Mouse (Mus musculus) embryonic facial prominence, embryonic 15.5 days (tissue): ENCODE data around the gene Engase. TPM values are rescaled to one million over a fixed set of nuclear protein-coding genes. Genes with fewer than 3 reads are reported as not detected.

ENCODE experiments used
- ATAC-seq: fragments of 200-750 bp; cut with Nextera tagmentation; 2 replicates; pipeline ENCODE4 v1.8.0; 2017; ENCODE audit warnings: low read depth, moderate TSS enrichment; ENCODE audit not compliant: insufficient number of reproducible peaks, low FRiP score, low TSS enrichment
- H3K27ac ChIP-seq: fragments of 300-500 bp; sonication (generic); replicated peaks from 2 replicates; pipeline ENCODE4 v1.5.1; 2015; ENCODE audit warnings: mild to moderate bottlenecking, inconsistent platforms
- H3K27me3 ChIP-seq: fragments of 300-500 bp; sonication (generic); 2 replicates; pipeline ENCODE4 v1.6.1; 2015; ENCODE audit warnings: inconsistent platforms
- H3K36me3 ChIP-seq: fragments of 300-500 bp; sonication (generic); 2 replicates; pipeline ENCODE4 v1.6.1; 2015; ENCODE audit warnings: mild to moderate bottlenecking, inconsistent platforms
- H3K4me1 ChIP-seq: fragments of 300-500 bp; sonication (generic); 2 replicates; pipeline ENCODE4 v1.6.1; 2015; ENCODE audit warnings: inconsistent platforms
- H3K4me2 ChIP-seq: fragments of 300-500 bp; sonication (generic); replicated peaks from 2 replicates; pipeline ENCODE4 v1.6.1; 2015; ENCODE audit warnings: mild to moderate bottlenecking, inconsistent platforms
- H3K4me3 ChIP-seq: fragments of 300-500 bp; sonication (generic); replicated peaks from 2 replicates; pipeline ENCODE4 v1.5.1; 2015; ENCODE audit warnings: mild to moderate bottlenecking, inconsistent platforms
- H3K9ac ChIP-seq: fragments of 300-500 bp; sonication (generic); 2 replicates; pipeline ENCODE4 v1.6.1; 2015; ENCODE audit warnings: inconsistent platforms
- H3K9me3 ChIP-seq: fragments of 300-500 bp; sonication (generic); replicated peaks from 2 replicates; pipeline ENCODE4 v1.6.1; 2016; ENCODE audit warnings: inconsistent platforms
- WGBS: fragments of 180-500 bp; shearing (Covaris S2); methylation state at CpG from one replicate; pipeline ENCODE4 v1.1.7; 2015; 5-methylcytosine and 5-hydroxymethylcytosine counted together
- polyA plus RNA-seq: library from polyadenylated mRNA; unstranded; fragments of >200 nt; fragmentation: Nextera tagmentation; extraction: Ambion mirVana; gene quantifications from 2 replicates; pipeline ENCODE4 v1.2.1, GENCODE M21; 2015

Gene Engase
- polyA plus RNA-seq, 1 experiment from 2014 or later: 8.7 TPM

- peaks cover 13% of the 10 kb centered on the region for H3K4me1 ChIP-seq
- WGBS: 18% methylated on average over 22 of the region's 22 CpGs
- ATAC-seq: no peak
- peaks cover 9% of the 10 kb centered on the region for H3K27me3 ChIP-seq
- H3K4me2 ChIP-seq: peak overlapping the region; percentile 8; the same call in 1 of the 2 replicates
- H3K9ac ChIP-seq: no peak overlapping the region
- no peak overlapping the region for H3K27ac ChIP-seq
- no peaks in the 10 kb centered on the region for H3K36me3 ChIP-seq
- H3K9me3 ChIP-seq: no peaks in the 10 kb centered on the region
- no peak overlapping the region for H3K4me3 ChIP-seq
Measured at GRCm38 (mm10) chr11:118490566-118491218, 14.1 kb downstream of the Engase start.

- 84% methylated on average over 7 of the region's 7 CpGs for WGBS
- Histone ChIP-seq H3K4me3 (no peak overlapping the region), H3K9me3 (no peaks in the 10 kb centered on the region), H3K27ac (no peak overlapping the region), H3K36me3 (no peaks in the 10 kb centered on the region), H3K27me3 (peaks cover 9% of the 10 kb centered on the region), H3K4me1 (peaks cover 11% of the 10 kb centered on the region), H3K4me2 (no peak overlapping the region), H3K9ac (no peak overlapping the region)
- no peak for ATAC-seq
Measured at GRCm38 (mm10) chr11:118491230-118491629, 14.6 kb downstream of the Engase start.

GRCm38 (mm10) chr11:118493458-118493857 is 16.8 kb downstream of the Engase start:
- Histone ChIP-seq H3K4me2 (no peak overlapping the region), H3K27me3 (peaks cover 9% of the 10 kb centered on the region), H3K4me3 (no peak overlapping the region), H3K27ac (no peak overlapping the region), H3K9ac (no peak overlapping the region), H3K4me1 (peaks cover 14% of the 10 kb centered on the region), H3K36me3 (no peaks in the 10 kb centered on the region), H3K9me3 (no peaks in the 10 kb centered on the region)
- ATAC-seq: no peak
- 59% methylated on average over 2 of the region's 2 CpGs for WGBS

- Histone ChIP-seq H3K4me3 (no peak overlapping the region), H3K9ac (no peak overlapping the region), H3K4me2 (no peak overlapping the region), H3K27ac (no peak overlapping the region), H3K27me3 (peaks cover 8% of the 10 kb centered on the region), H3K36me3 (no peaks in the 10 kb centered on the region), H3K4me1 (peaks cover 14% of the 10 kb centered on the region), H3K9me3 (no peaks in the 10 kb centered on the region)
- no peak for ATAC-seq
- 76% methylated on average over 12 of the region's 12 CpGs for WGBS
Measured at GRCm38 (mm10) chr11:118494001-118494737, 17.5 kb downstream of the Engase start.

- Histone ChIP-seq H3K4me1 (peaks cover 14% of the 10 kb centered on the region), H3K4me2 (no peak overlapping the region), H3K36me3 (no peaks in the 10 kb centered on the region), H3K4me3 (no peak overlapping the region), H3K27ac (no peak overlapping the region), H3K9me3 (no peaks in the 10 kb centered on the region), H3K27me3 (peaks cover 5% of the 10 kb centered on the region; the same call in 1 of the 2 replicates), H3K9ac (no peak overlapping the region)
- no peak for ATAC-seq
- WGBS: 36% methylated on average over 5 of the region's 5 CpGs
Measured at GRCm38 (mm10) chr11:118495065-118495464, 18.4 kb downstream of the Engase start.

- 59% methylated on average over 20 of the region's 20 CpGs for WGBS
- H3K9ac ChIP-seq: no peak overlapping the region
- no peaks in the 10 kb centered on the region for H3K27me3 ChIP-seq
- no peaks in the 10 kb centered on the region for H3K36me3 ChIP-seq
- H3K4me3 ChIP-seq: no peak overlapping the region
- ATAC-seq: no peak
- no peaks in the 10 kb centered on the region for H3K9me3 ChIP-seq
- H3K4me2 ChIP-seq: no peak overlapping the region
- peaks cover 9% of the 10 kb centered on the region; the same call in 1 of the 2 replicates for H3K4me1 ChIP-seq
- no peak overlapping the region for H3K27ac ChIP-seq
Measured at GRCm38 (mm10) chr11:118496066-118496689, 19.5 kb downstream of the Engase start.

- Histone ChIP-seq H3K27ac (no peak overlapping the region), H3K9ac (no peak overlapping the region), H3K27me3 (peaks cover 37% of the 10 kb centered on the region), H3K9me3 (no peaks in the 10 kb centered on the region), H3K4me2 (0 out of 2 replicates have a peak overlapping the region, but pooled peaks have one; percentile 2), H3K36me3 (no peaks in the 10 kb centered on the region), H3K4me3 (no peak overlapping the region), H3K4me1 (peaks cover 8% of the 10 kb centered on the region; the same call in 1 of the 2 replicates)
- no peak for ATAC-seq
- 45% methylated on average over 5 of the region's 6 CpGs for WGBS
Measured at GRCm38 (mm10) chr11:118502990-118503389, 26.4 kb downstream of the Engase start.

GRCm38 (mm10) chr11:118503418-118504179 is 27.0 kb downstream of the Engase start:
- H3K27me3 ChIP-seq: peaks cover 37% of the 10 kb centered on the region
- H3K9me3 ChIP-seq: no peaks in the 10 kb centered on the region
- no peak overlapping the region for H3K9ac ChIP-seq
- H3K4me1 ChIP-seq: peaks cover 12% of the 10 kb centered on the region; the same call in 1 of the 2 replicates
- ATAC-seq: no peak
- H3K27ac ChIP-seq: no peak overlapping the region
- H3K36me3 ChIP-seq: no peaks in the 10 kb centered on the region
- no peak overlapping the region for H3K4me3 ChIP-seq
- H3K4me2 ChIP-seq: 0 out of 2 replicates have a peak overlapping the region, but pooled peaks have one; percentile 2
- 24% methylated on average over 34 of the region's 34 CpGs for WGBS

- Histone ChIP-seq H3K4me3 (no peak overlapping the region), H3K9me3 (no peaks in the 10 kb centered on the region), H3K36me3 (no peaks in the 10 kb centered on the region), H3K27ac (no peak overlapping the region), H3K4me2 (no peak overlapping the region), H3K4me1 (peaks cover 12% of the 10 kb centered on the region; the same call in 1 of the 2 replicates), H3K9ac (no peak overlapping the region), H3K27me3 (peaks cover 37% of the 10 kb centered on the region)
- 71% methylated on average over 5 of the region's 5 CpGs for WGBS
- ATAC-seq: no peak
Measured at GRCm38 (mm10) chr11:118504180-118504454, 27.5 kb downstream of the Engase start.

GRCm38 (mm10) chr11:118507095-118507494 is 30.5 kb downstream of the Engase start:
- no peak overlapping the region for H3K27ac ChIP-seq
- peaks cover 23% of the 10 kb centered on the region for H3K4me1 ChIP-seq
- no peak overlapping the region for H3K4me3 ChIP-seq
- ATAC-seq: no peak
- no peak overlapping the region for H3K9ac ChIP-seq
- no peaks in the 10 kb centered on the region for H3K36me3 ChIP-seq
- H3K27me3 ChIP-seq: peaks cover 46% of the 10 kb centered on the region
- H3K9me3 ChIP-seq: no peaks in the 10 kb centered on the region
- WGBS: 70% methylated on average over 6 of the region's 6 CpGs
- no peak overlapping the region for H3K4me2 ChIP-seq

- H3K4me2 ChIP-seq: no peak overlapping the region
- no peak overlapping the region for H3K4me3 ChIP-seq
- no peak overlapping the region for H3K9ac ChIP-seq
- ATAC-seq: no peak
- no peaks in the 10 kb centered on the region for H3K9me3 ChIP-seq
- H3K27ac ChIP-seq: no peak overlapping the region
- peaks cover 38% of the 10 kb centered on the region for H3K27me3 ChIP-seq
- peaks cover 30% of the 10 kb centered on the region for H3K4me1 ChIP-seq
- H3K36me3 ChIP-seq: no peaks in the 10 kb centered on the region
- WGBS: 37% methylated on average over 5 of the region's 5 CpGs
Measured at GRCm38 (mm10) chr11:118507904-118508303, 31.3 kb downstream of the Engase start.
